Mouse (Mus musculus) 3134 (cell line): ENCODE data around the gene Hist1h4h.
"Not testable (repeated sequence)": the region's sequence is repeated elsewhere in the genome, so short reads cannot be mapped to it uniquely, and the experiment has no call there.

Experiments
- DNase-seq: peaks from one replicate; pipeline ENCODE4 v3.0.0-alpha.2; 2011; ENCODE audit warnings: low spot score; ENCODE audit not compliant: insufficient read length; ENCODE audit errors: extremely low read depth

Gene Hist1h4h

GRCm38 (mm10) chr13:23533560-23534367, 2.9 kb downstream of the Hist1h4h start, which contains the start of gene Hist1h2af:
Gene Hist1h2af (plus strand): TSS chr13:23533906.
- DNase-seq, result peak; percentile 85

- DNase-seq, result no peak
Observed at GRCm38 (mm10) chr13:23534368-23535131, 3.7 kb downstream of the Hist1h4h start.

- DNase-seq, result peak; percentile 95
Observed at GRCm38 (mm10) chr13:23535137-23536075, 4.6 kb downstream of the Hist1h4h start, which contains the start of gene Hist1h3g. Gene Hist1h3g (plus strand): TSS chr13:23535422.

- DNase-seq, result no peak
Observed at GRCm38 (mm10) chr13:23536076-23536822, 5.4 kb downstream of the Hist1h4h start.

GRCm38 (mm10) chr13:23537006-23537710, 6.3 kb downstream of the Hist1h4h start:
- DNase-seq, result no peak

GRCm38 (mm10) chr13:23538249-23538648, 7.4 kb downstream of the Hist1h4h start:
- DNase-seq, result no peak

GRCm38 (mm10) chr13:23539821-23540220, 9.0 kb downstream of the Hist1h4h start:
- not testable (repeated sequence) for DNase-seq

GRCm38 (mm10) chr13:23541497-23541896, 10.6 kb downstream of the Hist1h4h start:
- no peak for DNase-seq

- DNase-seq, result peak; percentile 69
Observed at GRCm38 (mm10) chr13:23542225-23542980, 11.6 kb downstream of the Hist1h4h start.

GRCm38 (mm10) chr13:23542999-23543607, 12.3 kb downstream of the Hist1h4h start, which contains the start of gene Hist1h2bh:
Gene Hist1h2bh (minus strand): TSS chr13:23543392.
- DNase-seq, result peak; percentile 88

- DNase-seq, result peak; percentile 92
Observed at GRCm38 (mm10) chr13:23543965-23544786, 13.3 kb downstream of the Hist1h4h start, which contains the start of gene Hist1h3f. Gene Hist1h3f (plus strand): TSS chr13:23544052.

GRCm38 (mm10) chr13:23544787-23545120, 13.9 kb downstream of the Hist1h4h start:
- DNase-seq, result not testable (repeated sequence)

GRCm38 (mm10) chr13:23546694-23547093, 15.8 kb downstream of the Hist1h4h start:
- no peak for DNase-seq

GRCm38 (mm10) chr13:23550761-23551145, 19.9 kb downstream of the Hist1h4h start:
- peak; percentile 53 for DNase-seq

- DNase-seq, result peak; percentile 91
Observed at GRCm38 (mm10) chr13:23551146-23551834, 20.4 kb downstream of the Hist1h4h start, which contains the start of gene Hist1h4f. Gene Hist1h4f (minus strand): TSS chr13:23551648.
